Mouse (Mus musculus) embryonic stem cell, embryonic (primary cell): Measurements from ENCODE around the gene Plce1.

Experiments
- CTCF ChIA-PET, 4 experiments: fragments of 300-600 bp in 2 of 4; fragments of 350-600 bp in 2 of 4; sonication (Branson Sonifier 250); formaldehyde crosslinking; loops; one replicate each; lab custom pipeline; 2022; ENCODE audit warnings: inconsistent platforms in 2 of 4; lab: Charles Lee
- POLR2A ChIA-PET, 4 experiments: fragments of 300-600 bp in 2 of 4; fragments of 350-600 bp in 2 of 4; sonication (Branson Sonifier 250); formaldehyde crosslinking; loops; one replicate each; lab custom pipeline; 2022; ENCODE audit warnings: antibody characterized with exemption in 4 of 4, inconsistent platforms in 1 of 4; lab: Charles Lee

Gene Plce1

GRCm38 (mm10) chr19:38480731-38481621, at the start of gene Plce1:
TSS of gene Plce1 (plus strand) at chr19:38481109.
- ChIA-PET POLR2A (interaction anchor here in 1 of 4 experiments (0.8 to 1.1 kb wide), 4 partner anchors 10 to 55 kb away, joined by 3 to 4 read pairs (median 3); no protein-coding TSS in a partner anchor), CTCF (interaction anchor here in 1 of 4 experiments (1.1 kb wide), 1 partner anchor 164 kb away, joined by 4 read pairs; no protein-coding TSS in a partner anchor)

- ChIA-PET CTCF (interaction anchor here (0.6 to 4.5 kb wide), 12 partner anchors 10 to 1914 kb away, joined by 3 to 46 read pairs (median 3); no protein-coding TSS in a partner anchor), POLR2A (interaction anchor here in 3 of 4 experiments (0.6 to 2.0 kb wide), 27 partner anchors 10 to 714 kb away, joined by 3 to 8 read pairs (median 3); partner anchors contain the start of genes Noc3l (in 1 of the 3) and Slc35g1 (in 1 of the 3))
Observed at GRCm38 (mm10) chr19:38431326-38431725, 49.6 kb upstream of the Plce1 start.

- POLR2A ChIA-PET, result interaction anchor here in 3 of 4 experiments (0.6 to 2.0 kb wide), 16 partner anchors 22 to 1506 kb away, joined by 3 to 8 read pairs (median 3); partner anchors contain the start of genes Btaf1 (in 1 of the 3), Noc3l (in 1 of the 3) and Slc35g1 (in 1 of the 3)
- CTCF ChIA-PET, result interaction anchor here in 2 of 4 experiments (0.6 to 4.5 kb wide), 3 partner anchors 68 to 77 kb away, joined by 3 to 46 read pairs (median 3); no protein-coding TSS in a partner anchor
Observed at GRCm38 (mm10) chr19:38432021-38432420, 48.9 kb upstream of the Plce1 start.

- ChIA-PET POLR2A (interaction anchor here in 2 of 4 experiments (1.1 to 1.4 kb wide), 2 partner anchors 9 to 107 kb away, joined by 3 to 5 read pairs; no protein-coding TSS in a partner anchor), CTCF (interaction anchor here in 1 of 4 experiments (1.2 kb wide), 1 partner anchor 78 kb away, joined by 3 read pairs; no protein-coding TSS in a partner anchor)
Observed at GRCm38 (mm10) chr19:38433381-38433780, 47.5 kb upstream of the Plce1 start.

- CTCF ChIA-PET, result interaction anchor here (0.6 to 1.7 kb wide), 6 partner anchors 12 to 181 kb away, joined by 3 to 5 read pairs (median 3); no protein-coding TSS in a partner anchor
- POLR2A ChIA-PET, result interaction anchor here in 2 of 4 experiments (0.6 to 1.7 kb wide), 8 partner anchors 14 to 1058 kb away, joined by 3 to 6 read pairs (median 4); no protein-coding TSS in a partner anchor
Observed at GRCm38 (mm10) chr19:38435221-38435620, 45.7 kb upstream of the Plce1 start.

- POLR2A ChIA-PET, result interaction anchor here in 2 of 4 experiments (0.6 to 1.4 kb wide), 4 partner anchors 12 to 489 kb away, joined by 3 to 9 read pairs (median 3); partner anchors contain the start of gene Hells (in 1 of the 2)
- CTCF ChIA-PET, result interaction anchor here in 3 of 4 experiments (0.6 to 1.6 kb wide), 7 partner anchors 12 to 487 kb away, joined by 3 to 6 read pairs (median 3); no protein-coding TSS in a partner anchor
Observed at GRCm38 (mm10) chr19:38441860-38442259, 39.0 kb upstream of the Plce1 start.

- CTCF ChIA-PET, result interaction anchor here in 1 of 4 experiments (1.5 kb wide), 1 partner anchor 16 kb away, joined by 5 read pairs; no protein-coding TSS in a partner anchor
- POLR2A ChIA-PET, result interaction anchor here in 1 of 4 experiments (0.9 kb wide), 1 partner anchor 275 kb away, joined by 3 read pairs; no protein-coding TSS in a partner anchor
Observed at GRCm38 (mm10) chr19:38445758-38446157, 35.2 kb upstream of the Plce1 start.

GRCm38 (mm10) chr19:38455228-38455627, 25.7 kb upstream of the Plce1 start:
- ChIA-PET POLR2A (interaction anchor here in 1 of 4 experiments (0.5 kb wide), 1 partner anchor 382 kb away, joined by 3 read pairs; no protein-coding TSS in a partner anchor), CTCF (interaction anchor here in 1 of 4 experiments (0.7 kb wide), 1 partner anchor 21 kb away, joined by 3 read pairs; no protein-coding TSS in a partner anchor)

GRCm38 (mm10) chr19:38458996-38459395, 21.9 kb upstream of the Plce1 start:
- ChIA-PET POLR2A (interaction anchor here in 3 of 4 experiments (0.6 to 2.2 kb wide), 6 partner anchors 9 to 148 kb away, joined by 3 to 7 read pairs (median 4); no protein-coding TSS in a partner anchor), CTCF (interaction anchor here in 3 of 4 experiments (0.5 to 1.1 kb wide), 6 partner anchors 12 to 122 kb away, joined by 3 to 6 read pairs (median 4); no protein-coding TSS in a partner anchor)

GRCm38 (mm10) chr19:38460696-38461095, 20.2 kb upstream of the Plce1 start:
- CTCF ChIA-PET, result no interaction called here
- POLR2A ChIA-PET, result no interaction called here

GRCm38 (mm10) chr19:38470257-38470893, 10.5 kb upstream of the Plce1 start:
- CTCF ChIA-PET, result no interaction called here
- POLR2A ChIA-PET, result interaction anchor here in 2 of 4 experiments (0.8 to 1.1 kb wide), 2 partner anchors 11 to 66 kb away, joined by 3 to 4 read pairs; no protein-coding TSS in a partner anchor

GRCm38 (mm10) chr19:38475394-38475793, 5.5 kb upstream of the Plce1 start:
- POLR2A ChIA-PET, result no interaction called here
- CTCF ChIA-PET, result no interaction called here

GRCm38 (mm10) chr19:38478286-38478685, 2.6 kb upstream of the Plce1 start:
- ChIA-PET POLR2A (interaction anchor here in 1 of 4 experiments (0.8 to 1.4 kb wide), 2 partner anchors 19 to 46 kb away, joined by 3 read pairs; no protein-coding TSS in a partner anchor), CTCF (no interaction called here)

GRCm38 (mm10) chr19:38478948-38479347, 2.0 kb upstream of the Plce1 start:
- CTCF ChIA-PET, result interaction anchor here in 1 of 4 experiments (0.7 kb wide), 1 partner anchor 48 kb away, joined by 4 read pairs; no protein-coding TSS in a partner anchor

GRCm38 (mm10) chr19:38479473-38479872, 1.4 kb upstream of the Plce1 start:
- ChIA-PET CTCF (interaction anchor here in 1 of 4 experiments (0.7 kb wide), 1 partner anchor 49 kb away, joined by 4 read pairs; no protein-coding TSS in a partner anchor), POLR2A (interaction anchor here in 2 of 4 experiments (0.6 to 1.4 kb wide), 3 partner anchors 16 to 66 kb away, joined by 3 to 5 read pairs (median 3); no protein-coding TSS in a partner anchor)

More at GRCm38 (mm10) chr19:38478948-38479347, 2.0 kb upstream of the Plce1 start:
- POLR2A ChIA-PET, result interaction anchor here in 2 of 4 experiments (0.6 to 1.4 kb wide), 4 partner anchors 16 to 65 kb away, joined by 3 to 5 read pairs (median 3); no protein-coding TSS in a partner anchor

GRCm38 (mm10) chr19:38480156-38480720, 671 bp upstream of the Plce1 start:
- POLR2A ChIA-PET, result no interaction called here
- CTCF ChIA-PET, result no interaction called here

- CTCF ChIA-PET, result interaction anchor here in 3 of 4 experiments (0.6 to 1.1 kb wide), 4 partner anchors 20 to 876 kb away, joined by 3 to 14 read pairs (median 7); no protein-coding TSS in a partner anchor
- POLR2A ChIA-PET, result interaction anchor here in 1 of 4 experiments (0.6 to 1.3 kb wide), 9 partner anchors 11 to 652 kb away, joined by 3 to 4 read pairs (median 3); no protein-coding TSS in a partner anchor
Observed at GRCm38 (mm10) chr19:38481906-38482305, 997 bp downstream of the Plce1 start.
